Mouse (Mus musculus) adipocyte (in vitro differentiated cells): ENCODE measurements around the gene Kat7.

ENCODE experiments used
- DNase-seq: peaks from one replicate; pipeline ENCODE4 v3.0.0-alpha.2; 2016; ENCODE audit warnings: low spot score

Gene Kat7

DNA sequence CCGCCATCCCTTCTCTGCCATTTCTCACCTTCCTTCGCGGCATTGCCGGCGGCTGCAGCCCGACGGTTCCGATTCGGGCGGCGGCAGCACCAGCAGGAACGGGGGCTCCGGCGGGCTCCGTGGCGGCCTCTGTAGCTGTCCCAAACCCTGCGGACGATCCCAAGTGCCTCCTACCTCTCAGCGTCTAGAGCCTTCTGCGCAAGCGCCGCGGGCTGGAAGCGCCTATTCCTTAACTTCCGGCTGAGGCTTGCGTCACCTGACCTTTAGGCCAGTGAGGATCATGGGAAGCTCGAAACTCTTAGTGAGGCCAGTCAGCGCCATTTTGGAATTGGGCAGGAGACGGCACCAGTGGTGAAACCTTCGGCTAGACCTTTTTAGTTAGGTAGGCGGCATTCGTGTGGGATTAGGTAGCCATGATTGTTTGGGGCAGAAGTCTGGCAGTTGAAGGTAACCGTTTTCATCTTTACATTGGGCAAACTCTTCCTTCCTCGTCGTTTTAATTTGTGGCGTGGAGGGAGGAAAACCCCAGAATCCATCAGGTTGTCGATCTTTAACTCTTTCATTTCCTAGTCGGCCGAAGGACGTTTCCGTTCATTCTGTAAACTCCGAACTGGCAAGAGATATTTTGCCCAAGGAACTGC is at the start of gene Kat7:
TSS of gene Kat7 (minus strand) at position 240 of the 641 bp plus-strand sequence.
- DNase-seq: peak; percentile 100

DNA sequence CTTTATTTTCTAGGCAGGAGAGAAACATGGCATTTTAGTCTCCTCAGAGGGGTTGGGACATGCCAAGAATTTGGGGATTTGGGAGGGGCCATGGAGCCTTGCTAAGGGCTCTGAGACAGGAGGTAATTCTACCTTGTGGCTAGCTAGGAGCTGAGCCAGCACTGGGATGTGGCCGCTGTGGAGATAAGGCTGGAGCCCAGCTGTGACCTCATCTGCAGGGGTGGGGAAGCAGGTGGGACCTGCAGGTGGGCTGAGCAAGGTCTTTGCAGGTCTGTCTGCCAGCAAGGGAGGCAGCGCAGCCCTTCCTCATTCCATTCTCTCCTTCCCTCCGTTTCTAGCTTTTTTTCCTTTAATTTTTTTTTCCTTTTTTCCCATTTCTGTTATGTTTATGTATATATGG is 48.2 kb upstream of the Kat7 start:
- no peak for DNase-seq

DNA sequence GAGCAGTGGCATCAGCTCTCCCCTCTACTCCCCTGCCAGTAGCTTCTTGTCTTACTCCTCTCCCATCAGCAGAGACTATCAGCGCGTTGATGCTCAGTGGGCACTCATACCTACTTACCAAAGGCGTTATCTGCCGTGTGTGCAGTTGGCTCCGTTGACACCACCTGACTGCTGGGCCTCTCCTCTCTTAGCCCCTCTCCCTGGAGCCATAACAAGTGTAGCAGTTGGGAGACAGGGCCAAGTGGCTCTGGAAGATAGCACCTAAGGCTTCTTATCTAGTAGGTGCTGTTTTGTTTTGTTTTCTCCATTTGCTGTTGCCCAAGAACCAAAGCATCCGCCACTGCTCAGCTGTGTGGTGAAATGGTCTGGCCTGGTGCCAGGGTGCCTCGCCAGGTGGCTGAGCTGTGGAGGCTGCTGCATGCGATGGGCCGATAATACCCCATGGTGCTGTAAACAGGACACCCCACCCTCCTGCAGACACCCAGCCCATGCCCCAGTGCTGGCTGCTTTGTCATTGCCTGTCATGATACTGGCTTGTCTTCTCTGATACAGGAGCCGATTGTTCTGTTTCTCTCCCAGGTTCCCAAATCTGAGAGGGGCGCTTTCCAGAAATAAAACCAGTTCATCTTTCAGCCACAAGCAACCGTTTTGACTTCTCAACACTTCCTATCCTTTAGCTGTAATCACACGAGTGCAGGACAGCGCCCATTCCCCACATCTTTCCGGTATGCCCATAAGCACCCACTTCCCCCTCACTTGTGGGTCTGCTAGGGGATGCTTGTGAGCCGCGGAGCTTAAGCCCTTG is 46.6 kb upstream of the Kat7 start:
- DNase-seq: no peak

DNA sequence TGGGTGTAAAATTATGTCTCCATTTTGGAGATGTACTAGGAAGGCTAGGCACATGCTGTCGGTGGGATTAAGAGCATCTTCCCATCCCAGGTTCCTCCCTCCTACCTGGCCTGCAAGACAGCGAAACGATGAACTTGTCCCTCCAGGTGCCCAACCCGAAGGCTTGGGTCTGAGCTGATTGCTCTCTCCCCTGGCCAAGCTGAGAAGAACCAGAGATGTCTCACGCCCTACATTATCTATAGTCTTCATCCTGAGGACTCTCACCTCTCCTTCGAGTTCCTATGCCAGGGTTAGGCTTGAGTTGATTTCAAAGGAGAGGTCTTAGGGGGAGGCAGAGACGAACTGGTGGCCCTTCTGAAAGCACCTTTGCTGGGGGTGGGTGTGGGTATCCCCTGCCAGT is 46.0 kb upstream of the Kat7 start:
- DNase-seq: no peak

DNA sequence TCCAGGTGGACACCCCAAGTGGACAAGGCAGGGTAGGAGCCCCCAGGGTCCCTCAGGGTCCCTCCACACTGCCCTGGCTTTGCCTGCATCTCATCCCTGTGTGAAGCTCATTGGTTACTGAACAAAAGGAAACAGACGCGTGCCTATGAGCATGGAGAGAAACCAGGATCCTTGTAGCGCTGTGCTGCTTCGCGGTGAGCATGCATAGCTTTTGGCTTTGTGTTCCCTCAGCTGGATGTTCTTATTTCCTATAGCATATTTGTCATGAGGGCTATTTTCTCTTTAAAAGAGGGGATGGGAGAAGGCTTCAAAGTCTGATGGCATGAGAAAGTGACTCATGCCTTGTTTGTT is 45.6 kb upstream of the Kat7 start:
- no peak for DNase-seq

DNA sequence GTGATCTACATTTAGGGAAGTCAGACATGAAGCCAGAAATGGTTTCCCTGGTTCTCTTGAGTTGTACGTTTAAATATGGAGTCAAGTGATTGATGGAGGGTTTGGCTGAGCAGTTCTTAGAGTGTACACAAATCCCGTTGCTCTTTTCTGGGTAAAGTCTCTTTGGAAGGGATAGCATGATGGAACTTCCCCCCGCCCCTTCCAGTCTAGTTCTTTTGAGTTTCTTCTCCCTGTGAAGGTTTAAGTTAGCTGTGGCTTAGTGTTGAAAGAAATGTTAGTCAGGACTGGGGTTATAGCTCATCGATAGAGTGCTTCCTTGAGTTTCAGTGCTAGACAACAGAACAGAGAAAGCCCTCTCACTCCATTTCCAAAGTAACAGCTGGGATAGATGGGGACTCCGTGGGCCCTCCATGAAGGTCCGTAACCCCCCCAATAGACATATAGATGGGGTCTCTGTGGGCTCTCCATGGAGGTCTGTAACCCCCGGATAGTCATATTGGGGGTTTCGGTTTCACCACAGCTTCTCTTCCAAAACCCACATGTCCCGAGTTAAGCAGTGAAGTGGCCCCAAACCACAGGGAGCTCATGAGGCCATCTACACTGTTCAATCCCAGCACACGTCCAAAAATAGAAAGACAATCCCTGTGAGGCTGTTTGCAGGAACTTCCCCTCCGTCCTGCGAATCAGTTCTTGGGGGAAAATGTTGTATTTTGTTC is 45.1 kb upstream of the Kat7 start:
- DNase-seq: no peak

DNA sequence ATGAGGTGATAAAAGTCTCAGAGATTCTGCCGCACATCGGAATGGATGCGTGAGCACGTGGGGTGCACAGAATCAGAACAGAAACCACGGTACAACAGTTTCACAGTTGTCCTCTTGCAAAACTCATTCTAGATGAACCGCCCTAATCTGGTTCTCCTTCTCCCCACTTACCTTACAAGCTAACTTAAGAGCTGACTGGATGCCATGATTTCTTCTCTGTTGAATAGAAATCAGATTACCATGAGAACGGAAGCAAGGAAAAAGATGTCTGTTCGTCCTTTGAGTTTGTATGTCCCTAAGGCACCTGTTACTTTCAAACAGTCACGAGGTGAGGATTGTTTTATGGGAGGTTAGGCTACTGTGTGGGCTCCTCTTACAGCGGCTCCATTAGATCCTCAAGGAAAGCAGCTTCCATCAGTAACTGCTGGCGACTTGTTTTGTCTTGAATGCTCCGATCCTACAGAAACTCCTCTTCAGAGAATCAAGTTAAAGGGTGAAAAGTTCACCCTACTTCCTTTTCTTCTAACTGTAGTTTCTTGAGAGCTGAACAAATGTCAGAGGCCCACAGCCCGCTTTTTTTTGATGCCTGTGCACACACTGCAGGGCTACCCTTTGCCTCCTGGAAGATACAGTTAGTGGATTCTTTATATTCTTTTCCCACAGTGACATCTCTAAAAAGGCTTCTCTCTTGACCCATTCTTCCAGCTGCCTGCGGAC is 44.3 kb upstream of the Kat7 start:
- DNase-seq: no peak

DNA sequence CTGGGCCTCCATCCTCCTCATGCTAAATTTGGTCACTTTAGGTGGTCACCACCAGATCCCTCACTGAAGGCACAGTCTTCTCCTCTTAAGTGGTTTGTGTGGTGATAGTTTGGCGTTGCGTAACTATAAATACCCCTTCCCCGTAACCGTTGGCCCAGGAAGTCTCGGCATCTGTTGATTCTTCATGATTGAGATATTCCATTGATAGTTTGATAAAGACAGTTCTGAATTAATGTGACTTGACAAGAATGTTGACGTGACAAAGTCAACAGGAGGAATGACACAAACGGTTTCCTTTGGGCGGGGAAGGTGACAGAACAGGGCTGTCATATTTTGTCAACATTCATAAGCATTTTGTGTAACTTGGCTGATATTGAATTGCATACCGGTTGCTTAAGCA is 43.2 kb upstream of the Kat7 start:
- no peak for DNase-seq

DNA sequence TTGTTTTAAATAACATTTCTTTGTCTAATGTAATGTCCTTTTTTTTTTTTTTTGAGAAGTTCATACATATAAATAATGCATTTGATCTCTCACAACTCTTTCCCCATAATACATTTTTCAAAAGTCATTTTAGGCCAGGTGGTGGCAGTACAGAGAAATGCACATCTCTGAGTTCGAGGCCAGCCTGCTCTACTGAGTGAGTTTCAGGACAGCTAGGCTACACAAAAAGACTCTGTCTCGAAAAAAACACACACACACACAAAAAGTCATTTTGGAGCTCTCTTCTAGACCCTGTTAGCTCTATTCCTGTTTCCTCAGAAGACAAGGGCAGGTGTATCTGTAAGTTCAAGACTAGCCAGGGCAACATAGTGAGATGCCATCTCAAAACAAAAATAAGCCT is 42.6 kb upstream of the Kat7 start:
- DNase-seq: no peak

DNA sequence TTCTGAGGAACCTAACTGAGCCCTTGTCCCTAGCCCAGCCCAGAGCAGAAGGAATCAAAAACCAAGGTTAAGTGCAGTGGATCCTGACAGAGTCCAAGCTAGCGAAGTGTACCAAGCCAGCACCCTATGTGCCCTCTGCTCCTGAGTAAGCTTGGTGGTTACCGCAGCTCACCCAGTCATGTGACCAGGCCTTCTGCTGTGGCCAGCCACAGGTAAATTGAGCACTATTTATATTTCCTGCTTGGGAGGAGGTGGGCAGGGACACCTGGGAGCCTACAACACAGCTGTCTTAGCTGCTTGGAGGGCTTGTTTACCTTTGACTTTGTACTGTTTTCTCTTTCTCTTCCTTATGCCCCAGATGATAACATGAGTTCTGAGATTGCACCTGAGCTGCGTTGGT is 40.9 kb upstream of the Kat7 start:
- DNase-seq: no peak

DNA sequence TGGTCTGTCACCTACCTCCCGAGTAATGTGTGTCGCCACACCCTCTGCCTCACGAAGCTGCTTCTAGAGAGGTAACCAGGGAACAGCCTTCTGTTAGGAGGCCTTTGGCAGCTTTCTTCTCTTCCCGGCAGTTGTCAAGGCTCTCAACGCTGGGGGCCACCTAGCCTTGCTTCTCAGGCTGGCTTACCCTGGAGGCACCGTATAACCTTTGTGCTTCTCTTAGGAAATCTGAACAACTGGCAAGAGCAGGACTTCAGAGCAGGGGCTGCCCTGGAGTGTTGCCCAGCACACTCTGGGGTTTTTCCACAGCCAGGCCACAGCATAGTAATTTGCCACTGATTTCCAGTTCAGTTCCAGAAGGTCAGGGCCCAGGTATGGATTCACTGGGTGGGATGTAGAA is 40.2 kb upstream of the Kat7 start:
- DNase-seq: peak; percentile 78

DNA sequence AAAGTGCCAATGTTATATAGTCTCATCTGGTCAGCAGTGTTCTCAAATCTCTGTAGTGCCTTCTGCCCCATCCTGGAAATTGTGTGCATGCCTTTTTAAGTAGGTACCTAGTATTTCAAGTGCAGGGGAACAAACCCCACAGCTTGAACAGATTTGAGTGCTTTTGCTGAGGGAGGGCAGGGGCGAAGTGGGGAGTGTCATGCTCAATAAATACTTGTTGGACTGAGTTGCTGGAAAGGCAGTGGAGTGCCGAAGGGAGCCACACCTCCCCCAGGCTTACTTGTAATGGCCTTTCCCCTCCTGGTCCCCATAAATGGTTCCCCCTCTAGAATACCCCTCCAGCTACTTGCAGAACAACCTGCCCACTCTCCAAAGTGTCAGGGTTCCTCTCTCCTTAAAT is 34.1 kb upstream of the Kat7 start:
- no peak for DNase-seq

DNA sequence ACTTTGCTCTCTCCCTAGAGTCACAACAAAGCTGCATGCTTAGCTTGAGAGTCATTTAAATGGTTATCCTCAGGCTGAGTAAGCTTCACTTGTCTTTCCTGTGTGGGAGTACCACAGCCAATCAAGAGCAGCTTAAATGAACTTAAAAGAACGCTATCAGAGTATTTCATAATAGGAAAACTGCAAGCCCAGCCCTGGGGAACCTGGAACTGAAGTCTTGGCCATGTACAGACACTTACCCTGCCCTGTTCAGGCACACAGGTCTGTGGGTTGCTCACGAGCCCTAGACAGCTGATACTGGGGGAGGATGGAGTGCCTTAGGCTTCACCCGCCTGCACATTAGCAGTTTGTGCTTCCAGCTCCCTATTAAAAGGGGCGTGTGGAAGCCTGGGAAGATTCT is 33.1 kb upstream of the Kat7 start:
- no peak for DNase-seq

DNA sequence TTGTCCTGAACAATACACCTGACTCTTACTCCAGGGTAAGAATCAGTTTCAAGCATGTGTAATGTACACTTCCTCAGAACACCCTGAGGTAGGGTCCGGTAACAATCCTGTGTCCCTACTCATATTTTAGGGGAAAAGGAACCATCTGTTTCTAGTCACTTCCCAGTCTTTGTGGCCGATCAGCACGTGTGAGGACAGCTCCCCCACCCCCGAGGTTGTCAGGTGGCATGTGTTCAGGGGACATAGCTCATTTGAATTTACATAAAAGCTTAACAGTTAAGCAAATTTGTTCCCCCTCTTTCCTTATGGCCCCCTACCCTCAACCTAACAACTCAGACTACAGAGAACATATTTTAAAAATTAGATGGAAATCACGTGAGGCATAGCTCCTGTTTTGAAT is 30.6 kb upstream of the Kat7 start:
- DNase-seq: no peak

DNA sequence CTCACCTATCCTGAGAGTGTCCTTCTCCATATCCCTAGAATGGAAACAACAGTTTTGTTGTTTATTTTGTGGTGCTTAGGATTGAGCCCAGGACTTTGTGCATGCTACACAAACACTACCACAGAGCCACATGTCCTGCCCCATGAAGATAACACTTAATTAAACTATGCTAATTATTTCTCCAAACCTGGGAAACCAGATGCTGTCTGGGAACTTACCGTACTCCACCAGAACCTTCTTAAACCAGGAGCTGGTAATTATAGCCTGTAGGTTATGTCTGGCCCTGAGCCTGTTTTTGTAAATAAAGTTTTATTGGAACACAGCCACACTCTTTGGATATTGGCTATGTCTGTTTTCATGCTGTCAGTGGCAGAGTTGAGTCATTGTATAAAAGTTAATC is 30.2 kb upstream of the Kat7 start:
- no peak for DNase-seq

DNA sequence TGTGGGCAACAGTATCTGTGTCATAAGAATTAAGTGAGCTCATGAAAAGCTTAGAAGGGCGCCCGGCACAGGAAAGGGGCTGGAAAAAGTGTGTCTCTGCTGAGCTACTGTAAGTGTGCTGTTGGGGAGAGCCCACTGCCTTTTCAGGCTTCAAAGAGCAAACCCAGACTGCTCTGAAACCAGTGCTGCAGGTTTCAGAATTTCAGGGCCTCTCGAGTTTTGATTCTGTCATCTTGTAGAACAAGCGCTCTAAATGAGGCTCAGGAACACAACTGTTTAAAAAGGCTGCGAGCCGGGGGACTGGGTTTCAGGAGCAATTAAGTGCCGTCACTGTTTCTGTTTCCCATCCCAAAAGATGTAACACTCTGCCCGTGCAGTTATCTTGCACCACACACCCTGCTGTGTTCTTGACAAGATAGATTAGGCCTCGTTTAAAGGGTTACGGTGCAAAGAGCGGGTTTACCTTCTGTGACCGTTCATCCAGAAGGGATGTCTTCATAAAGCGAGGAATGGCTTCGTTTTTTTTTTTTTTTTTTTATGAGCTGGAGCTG is 29.5 kb upstream of the Kat7 start:
- no peak for DNase-seq

DNA sequence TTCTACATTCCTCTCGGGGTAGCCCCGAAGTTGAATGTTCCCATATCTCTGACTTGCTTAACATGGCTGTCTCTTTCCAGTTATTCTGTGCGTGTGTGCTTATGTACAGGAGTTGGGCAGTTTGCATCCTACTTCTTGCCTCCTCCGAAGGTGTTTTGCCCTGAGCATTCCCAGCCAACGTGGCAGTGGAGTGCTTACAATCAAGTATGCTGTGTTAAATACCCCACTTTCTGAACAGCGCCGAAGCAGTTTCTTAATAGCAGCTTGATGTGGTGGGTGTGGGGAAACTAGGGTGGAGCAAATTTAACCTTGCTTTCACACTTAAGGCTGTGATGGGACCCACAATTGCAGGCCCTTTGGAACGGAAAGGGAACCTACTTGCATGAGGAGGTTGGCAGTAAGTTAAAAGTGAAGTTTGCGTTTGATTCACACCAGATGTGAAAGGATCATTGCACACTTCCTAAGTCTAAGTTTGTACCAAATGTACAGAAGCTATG is 27.8 kb upstream of the Kat7 start:
- no peak for DNase-seq

DNA sequence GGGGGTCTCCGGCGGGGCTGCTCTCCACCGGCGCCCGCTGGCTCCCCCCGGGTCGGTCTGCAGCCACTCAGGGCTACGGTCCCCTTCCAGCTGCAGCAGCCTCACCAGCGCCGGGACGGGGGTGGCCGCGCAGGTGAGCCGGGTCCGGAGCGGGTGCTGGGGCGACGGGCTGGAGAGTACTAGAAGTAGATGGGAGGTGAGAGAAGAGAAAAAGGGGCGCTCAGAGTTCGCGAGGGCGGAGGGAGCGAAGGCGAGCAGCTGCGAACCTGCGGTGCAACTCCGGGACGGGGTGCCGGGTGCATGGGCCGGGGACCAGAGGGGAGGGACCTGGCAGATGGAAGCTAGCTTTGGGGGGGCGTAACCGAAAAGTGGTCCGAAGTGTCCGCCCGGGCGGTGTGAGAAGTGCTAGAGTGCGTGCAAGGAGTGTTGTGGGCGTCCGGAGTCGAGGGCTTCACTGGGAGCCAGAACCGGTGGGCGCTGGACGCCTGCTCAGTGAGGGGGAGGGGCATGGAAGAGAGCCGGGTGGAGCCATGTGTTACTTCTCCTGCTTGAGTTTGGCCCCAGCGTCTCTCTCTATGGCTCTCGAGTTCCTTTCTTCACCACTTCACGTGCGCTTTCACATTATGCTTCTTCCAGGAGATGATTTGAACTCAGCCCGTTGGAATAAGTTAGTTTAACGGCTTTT is 27.2 kb upstream of the Kat7 start:
- DNase-seq: peak; percentile 56

DNA sequence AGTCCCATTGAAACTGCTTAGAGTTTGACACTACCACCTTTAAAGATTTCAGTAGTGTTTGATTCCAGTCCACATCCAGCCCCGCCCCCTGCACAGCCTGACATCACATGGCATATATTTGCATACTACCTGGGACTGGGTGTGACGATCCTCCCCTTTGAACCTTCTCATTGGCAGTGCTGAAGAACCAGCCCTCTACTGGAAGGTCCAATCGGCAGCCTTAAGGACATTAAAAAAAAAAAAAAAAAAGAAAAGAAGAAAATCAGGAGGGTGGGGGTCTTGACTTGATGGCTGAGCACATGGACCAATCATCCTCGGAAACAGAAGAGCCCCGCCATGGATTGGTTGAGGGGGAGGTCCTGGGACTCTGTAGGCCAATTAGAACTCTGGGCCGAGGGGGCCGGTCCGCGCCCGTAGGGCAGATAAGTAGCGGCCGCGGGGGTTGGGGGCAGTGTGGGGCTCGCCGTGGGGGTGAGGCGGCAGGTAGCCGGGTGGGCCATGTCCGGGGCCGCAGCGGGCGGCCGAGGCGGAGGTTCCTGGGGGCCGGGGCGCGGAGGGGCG is 26.6 kb upstream of the Kat7 start, which contains the start of gene Fam117a:
TSS of gene Fam117a (plus strand) at position 451 of the 561 bp plus-strand sequence.
- DNase-seq: peak; percentile 92

DNA sequence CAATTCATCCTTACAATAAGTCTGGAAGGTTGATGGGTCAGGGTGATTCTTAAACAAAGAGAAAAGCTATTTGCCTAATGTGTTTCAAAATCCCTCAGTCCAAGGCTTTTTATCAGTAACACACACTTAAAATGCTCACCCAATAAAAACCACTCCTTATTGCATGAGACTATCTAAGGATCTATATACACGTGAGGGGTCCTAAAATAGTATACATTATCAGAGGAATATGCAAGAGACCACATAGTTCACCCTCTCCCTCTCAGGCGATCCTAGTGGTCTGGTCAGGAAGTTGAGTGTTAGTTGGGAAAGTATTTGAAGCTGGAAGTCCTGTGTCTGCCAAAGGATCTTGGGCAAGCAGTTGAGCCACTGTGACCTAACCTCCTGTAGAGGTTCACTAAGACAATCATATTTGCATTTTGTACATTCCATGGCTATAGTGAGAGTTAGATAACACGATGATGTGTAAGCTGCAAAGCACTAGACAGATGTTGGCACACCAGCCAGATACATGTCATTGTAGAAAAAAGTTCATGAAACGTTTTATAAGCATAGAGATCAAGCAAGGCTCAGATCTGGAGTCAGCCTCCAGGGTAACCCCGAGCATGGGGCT is 24.5 kb upstream of the Kat7 start:
- peak; percentile 52 for DNase-seq

DNA sequence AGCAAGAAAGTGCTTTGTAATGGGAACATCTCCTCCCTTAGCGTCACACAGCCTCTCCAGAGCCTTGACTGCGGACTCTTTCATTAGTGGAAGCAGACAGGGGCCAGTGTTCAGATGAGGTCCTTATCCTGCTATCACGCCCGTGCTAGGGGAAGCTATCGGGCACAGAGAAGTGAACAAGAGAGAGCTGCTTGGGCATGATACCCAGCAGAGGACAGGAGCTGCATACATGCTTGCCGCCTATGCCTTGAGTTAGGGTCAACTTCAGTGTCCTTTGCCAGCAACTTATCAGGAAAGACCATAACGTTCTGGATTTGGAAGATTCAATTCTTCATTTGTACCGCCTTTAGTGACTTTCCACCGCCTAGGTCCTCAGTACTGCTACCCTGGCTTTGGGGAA is 23.8 kb upstream of the Kat7 start:
- DNase-seq: no peak
